Mouse (Mus musculus) neural tube, embryonic 13.5 days (tissue): ENCODE results near the gene Tac4. TPM values are rescaled to one million over a fixed set of nuclear protein-coding genes. Genes with fewer than 3 reads are reported as not detected.

ENCODE experiments used
- ATAC-seq: fragments of 200-750 bp; cut with Nextera tagmentation; 2 replicates; pipeline ENCODE4 v1.8.0; 2017; ENCODE audit warnings: low read depth, mild to moderate bottlenecking, moderate TSS enrichment, moderate library complexity
- H3K27ac ChIP-seq: fragments of 300-500 bp; sonication (generic); replicated peaks from 2 replicates; pipeline ENCODE4 v1.5.1; 2015; ENCODE audit warnings: moderate library complexity, mild to moderate bottlenecking, inconsistent platforms
- H3K27me3 ChIP-seq: fragments of 300-500 bp; sonication (generic); 2 replicates; pipeline ENCODE4 v1.6.1; 2015; ENCODE audit warnings: mild to moderate bottlenecking, inconsistent platforms
- H3K36me3 ChIP-seq: fragments of 300-500 bp; sonication (generic); 2 replicates; pipeline ENCODE4 v1.6.1; 2015; ENCODE audit warnings: mild to moderate bottlenecking, inconsistent platforms
- H3K4me1 ChIP-seq: fragments of 300-500 bp; sonication (generic); replicated peaks from 2 replicates; pipeline ENCODE4 v1.6.1; 2015; ENCODE audit warnings: inconsistent platforms
- H3K4me2 ChIP-seq: fragments of 300-500 bp; sonication (generic); 2 replicates; pipeline ENCODE4 v1.6.1; 2015; ENCODE audit warnings: inconsistent platforms, mild to moderate bottlenecking, moderate library complexity
- H3K4me3 ChIP-seq: fragments of 300-500 bp; sonication (generic); 2 replicates; pipeline ENCODE4 v1.5.1; 2015; ENCODE audit warnings: mild to moderate bottlenecking, inconsistent platforms
- H3K9ac ChIP-seq: fragments of 300-500 bp; sonication (generic); 2 replicates; pipeline ENCODE4 v1.6.1; 2015; ENCODE audit warnings: moderate library complexity, mild to moderate bottlenecking, inconsistent platforms
- H3K9me3 ChIP-seq: fragments of 300-500 bp; sonication (generic); 2 replicates; pipeline ENCODE4 v1.6.1; 2016; ENCODE audit warnings: inconsistent platforms
- WGBS: fragments of 180-500 bp; shearing (Covaris S2); methylation state at CpG from one replicate; pipeline ENCODE4 v1.1.7; 2015; 5-methylcytosine and 5-hydroxymethylcytosine counted together
- polyA plus RNA-seq: library from polyadenylated mRNA; unstranded; fragments of >200 nt; fragmentation: Nextera tagmentation; extraction: Ambion mirVana; gene quantifications from 2 replicates; pipeline ENCODE4 v1.2.1, GENCODE M21; 2015

Tac4 gene
- polyA plus RNA-seq, 1 experiment from 2014 or later: 0.15 TPM

DNA sequence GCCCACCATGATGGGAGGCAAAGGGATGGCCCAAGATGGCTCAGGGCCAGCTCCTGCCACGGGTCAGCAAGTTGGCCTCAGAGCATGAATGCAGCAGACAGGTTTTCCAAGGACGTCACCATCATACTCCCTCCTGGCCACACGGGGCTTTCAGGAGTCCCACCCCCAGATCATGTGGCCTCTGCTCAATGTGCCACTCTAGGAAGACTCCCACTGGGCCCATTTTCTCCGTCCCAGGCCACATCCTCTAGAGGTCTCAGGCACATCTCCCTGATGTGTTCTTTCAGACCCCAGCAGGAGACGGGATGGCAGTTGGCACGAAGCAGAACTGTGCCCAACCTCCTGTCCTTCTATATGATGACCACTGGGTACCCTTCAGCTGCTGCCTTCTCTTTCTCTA is 18.7 kb upstream of the Tac4 start:
- H3K4me3 ChIP-seq: no peak overlapping the region
- ATAC-seq: no peak
- H3K4me2 ChIP-seq: no peak overlapping the region
- H3K36me3 ChIP-seq: no peaks in the 10 kb centered on the region
- no peaks in the 10 kb centered on the region for H3K9me3 ChIP-seq
- no peaks in the 10 kb centered on the region for H3K27me3 ChIP-seq
- H3K4me1 ChIP-seq: no peaks in the 10 kb centered on the region; the same call in 1 of the 2 replicates
- WGBS: 71% methylated on average over 6 of the region's 6 CpGs
- H3K27ac ChIP-seq: no peak overlapping the region
- H3K9ac ChIP-seq: no peak overlapping the region

DNA sequence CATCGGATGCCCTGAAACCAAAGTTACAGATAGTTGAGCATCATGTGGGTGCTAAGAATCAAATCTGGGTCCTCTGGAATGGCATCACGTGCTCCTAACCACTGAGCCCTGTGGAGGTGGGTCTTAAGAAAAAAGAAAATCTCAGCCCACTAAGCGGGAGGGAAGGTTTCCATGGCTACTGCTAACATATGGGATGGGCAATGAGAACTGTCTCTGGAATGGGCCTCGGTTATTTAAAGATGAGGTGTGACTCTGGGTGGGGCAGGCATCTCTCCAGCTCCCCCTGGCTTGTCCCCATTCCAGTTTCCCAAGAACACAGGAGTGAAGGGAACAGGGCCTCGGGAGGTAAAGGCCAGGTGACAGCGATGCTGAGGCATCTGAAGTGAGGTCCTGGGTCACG is 15.9 kb upstream of the Tac4 start:
- no peak overlapping the region for H3K4me2 ChIP-seq
- 78% methylated on average over 7 of the region's 7 CpGs for WGBS
- no peak overlapping the region for H3K9ac ChIP-seq
- no peaks in the 10 kb centered on the region for H3K9me3 ChIP-seq
- peaks cover 3% of the 10 kb centered on the region; the same call in 1 of the 2 replicates for H3K27me3 ChIP-seq
- H3K36me3 ChIP-seq: no peaks in the 10 kb centered on the region
- no peak overlapping the region for H3K4me3 ChIP-seq
- no peak for ATAC-seq
- H3K4me1 ChIP-seq: no peaks in the 10 kb centered on the region; the same call in 1 of the 2 replicates
- H3K27ac ChIP-seq: no peak overlapping the region

DNA sequence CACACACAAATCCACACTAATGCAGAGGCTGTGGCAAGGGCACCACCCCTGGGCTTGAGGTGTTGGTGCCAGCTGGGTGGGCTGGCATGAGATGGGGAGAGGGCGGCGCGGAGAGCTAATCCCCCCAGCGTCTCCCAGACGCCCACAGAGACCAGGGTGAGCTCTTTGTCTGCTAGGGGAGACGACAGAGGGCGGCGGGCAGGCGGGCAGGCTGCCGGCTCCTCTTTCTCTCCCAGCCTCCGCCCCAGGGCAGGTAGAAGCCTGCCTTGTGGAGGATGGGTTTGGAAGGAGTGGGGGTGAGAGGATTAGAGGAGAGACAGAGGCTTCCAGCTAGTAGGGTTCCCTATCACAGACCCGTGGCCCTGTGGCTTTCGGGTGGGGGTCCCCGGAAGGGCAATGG is 14.3 kb upstream of the Tac4 start:
- no peak overlapping the region for H3K4me2 ChIP-seq
- 56% methylated on average over 14 of the region's 14 CpGs for WGBS
- H3K9ac ChIP-seq: no peak overlapping the region
- no peaks in the 10 kb centered on the region for H3K36me3 ChIP-seq
- no peak overlapping the region for H3K4me3 ChIP-seq
- H3K9me3 ChIP-seq: no peaks in the 10 kb centered on the region
- no peak for ATAC-seq
- peaks cover 5% of the 10 kb centered on the region; the same call in 1 of the 2 replicates for H3K27me3 ChIP-seq
- H3K27ac ChIP-seq: no peak overlapping the region
- no peaks in the 10 kb centered on the region; the same call in 1 of the 2 replicates for H3K4me1 ChIP-seq

DNA sequence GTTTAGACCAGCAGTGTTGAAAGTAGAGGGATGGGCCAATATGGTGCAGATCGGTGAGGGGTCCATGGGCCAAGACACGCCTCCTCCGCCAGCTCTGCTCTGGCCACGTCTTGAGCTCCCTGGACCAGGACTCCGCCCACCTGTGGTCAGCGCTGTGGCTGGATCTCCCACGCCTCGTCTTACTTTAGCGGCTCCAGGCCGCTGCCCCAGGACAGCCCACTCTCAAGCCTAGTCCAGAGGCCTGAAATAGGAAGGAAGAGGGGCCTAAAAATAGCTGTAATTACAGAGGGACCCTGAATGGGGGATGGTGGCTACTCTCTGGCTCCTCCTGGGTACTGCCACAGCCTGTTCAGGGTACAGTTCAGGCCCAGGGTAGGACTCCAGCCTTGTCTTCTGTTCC is 11.2 kb upstream of the Tac4 start:
- 47% methylated on average over 10 of the region's 10 CpGs for WGBS
- Histone ChIP-seq H3K4me2 (no peak overlapping the region), H3K4me1 (no peaks in the 10 kb centered on the region; the same call in 1 of the 2 replicates), H3K9me3 (no peaks in the 10 kb centered on the region), H3K4me3 (no peak overlapping the region), H3K9ac (no peak overlapping the region), H3K36me3 (no peaks in the 10 kb centered on the region), H3K27me3 (peaks cover 5% of the 10 kb centered on the region; the same call in 1 of the 2 replicates), H3K27ac (no peak overlapping the region)
- no peak for ATAC-seq

DNA sequence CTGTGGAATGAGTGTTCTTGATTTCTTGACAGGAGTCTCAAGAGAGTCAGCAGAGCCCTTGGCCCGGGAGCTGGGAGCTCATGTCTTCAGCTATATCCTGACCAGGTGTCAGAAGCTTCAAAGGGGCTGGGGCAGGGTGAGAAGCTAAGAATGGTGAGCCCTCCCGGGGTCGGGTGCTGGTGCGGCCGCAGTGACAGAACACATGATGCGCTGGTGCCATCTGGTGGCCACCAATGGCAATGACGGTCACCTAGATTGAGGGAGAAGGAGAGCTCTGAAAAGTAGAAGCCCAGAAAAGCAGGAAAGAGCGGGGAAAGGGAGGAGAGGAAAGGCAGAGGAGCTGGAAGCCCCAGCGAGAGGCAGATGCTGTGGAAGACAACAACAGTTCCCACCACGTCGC is 10.0 kb upstream of the Tac4 start:
- no peak overlapping the region for H3K4me2 ChIP-seq
- no peak overlapping the region for H3K27ac ChIP-seq
- no peak overlapping the region for H3K9ac ChIP-seq
- WGBS: 5% methylated on average over 11 of the region's 11 CpGs
- no peaks in the 10 kb centered on the region; the same call in 1 of the 2 replicates for H3K4me1 ChIP-seq
- peaks cover 5% of the 10 kb centered on the region; the same call in 1 of the 2 replicates for H3K27me3 ChIP-seq
- H3K9me3 ChIP-seq: no peaks in the 10 kb centered on the region
- no peaks in the 10 kb centered on the region for H3K36me3 ChIP-seq
- ATAC-seq: no peak
- H3K4me3 ChIP-seq: no peak overlapping the region

DNA sequence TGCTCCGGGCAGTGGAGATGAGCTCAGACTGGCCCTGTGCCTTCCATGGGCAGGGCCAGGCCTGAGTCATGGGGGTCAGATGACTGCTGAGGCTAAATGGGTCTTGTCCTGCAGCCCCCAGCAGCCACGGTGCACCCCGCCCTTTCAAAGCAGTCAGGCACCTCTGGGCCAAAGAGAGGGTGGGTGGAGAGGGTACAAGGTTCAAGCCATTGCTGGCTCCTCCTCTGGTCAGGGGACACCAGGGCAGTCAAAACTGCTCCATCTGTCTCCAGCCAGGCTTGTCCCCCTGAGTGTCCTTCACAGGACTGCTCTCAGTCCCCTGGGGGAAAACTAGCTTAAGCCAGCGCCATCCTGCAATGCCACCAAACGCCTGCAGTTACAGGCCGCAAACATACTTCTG is 9.2 kb upstream of the Tac4 start:
- no peak overlapping the region for H3K27ac ChIP-seq
- no peak overlapping the region for H3K4me2 ChIP-seq
- H3K4me1 ChIP-seq: no peaks in the 10 kb centered on the region; the same call in 1 of the 2 replicates
- H3K27me3 ChIP-seq: peaks cover 5% of the 10 kb centered on the region; the same call in 1 of the 2 replicates
- no peaks in the 10 kb centered on the region for H3K9me3 ChIP-seq
- 80% methylated on average over 6 of the region's 6 CpGs for WGBS
- H3K4me3 ChIP-seq: no peak overlapping the region
- no peak for ATAC-seq
- H3K36me3 ChIP-seq: no peaks in the 10 kb centered on the region
- no peak overlapping the region for H3K9ac ChIP-seq

DNA sequence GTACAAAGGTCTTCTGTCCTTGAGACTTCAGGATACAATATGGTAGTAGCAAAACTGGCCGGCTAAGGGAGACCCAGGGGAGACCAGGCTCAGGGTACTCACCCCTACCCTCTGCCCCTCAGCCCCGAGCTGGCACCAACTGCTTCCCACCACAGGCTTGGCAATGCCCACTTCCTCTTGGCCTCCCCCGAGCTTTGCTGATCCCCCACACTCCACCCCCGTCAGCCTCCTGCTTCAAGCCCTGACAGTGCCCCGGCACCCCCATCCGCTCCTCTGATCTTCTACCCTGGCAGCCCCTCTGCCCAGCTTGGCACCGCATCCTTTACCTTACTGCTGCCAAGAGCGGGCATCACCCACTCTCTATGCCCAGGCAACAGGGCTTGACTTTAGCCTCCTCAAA is 7.2 kb upstream of the Tac4 start:
- ATAC-seq: no peak

DNA sequence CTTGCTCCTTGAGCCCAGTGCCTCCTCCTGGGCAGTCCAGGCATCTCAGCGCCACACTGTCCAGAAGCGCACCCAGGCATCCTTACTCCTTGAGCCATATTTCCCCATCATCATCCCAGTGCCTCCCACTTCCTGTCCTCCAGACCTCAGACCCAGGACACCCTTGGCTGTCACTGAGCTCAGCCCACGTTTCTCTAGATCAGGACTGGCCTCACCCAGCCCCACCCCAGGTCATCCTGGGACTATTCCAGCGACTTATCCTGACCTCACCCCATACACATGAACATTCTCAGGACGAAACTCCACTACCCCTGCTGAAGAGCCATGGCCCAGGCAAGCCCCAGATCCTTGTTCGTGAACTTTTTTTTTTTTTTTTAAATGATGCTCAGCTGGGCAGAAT is 5.6 kb upstream of the Tac4 start:
- H3K36me3 ChIP-seq: no peaks in the 10 kb centered on the region
- H3K27ac ChIP-seq: no peak overlapping the region
- H3K27me3 ChIP-seq: peaks cover 9% of the 10 kb centered on the region; the same call in 1 of the 2 replicates
- H3K4me2 ChIP-seq: no peak overlapping the region
- H3K9ac ChIP-seq: no peak overlapping the region
- WGBS: 79% methylated on average over 6 of the region's 6 CpGs
- H3K9me3 ChIP-seq: no peaks in the 10 kb centered on the region
- no peak for ATAC-seq
- H3K4me3 ChIP-seq: no peak overlapping the region
- H3K4me1 ChIP-seq: peaks cover 18% of the 10 kb centered on the region

More for the DNA sequence above, 7.2 kb upstream of the Tac4 start:
- H3K9ac ChIP-seq: no peak overlapping the region
- peaks cover 14% of the 10 kb centered on the region for H3K27me3 ChIP-seq
- H3K9me3 ChIP-seq: no peaks in the 10 kb centered on the region
- H3K4me1 ChIP-seq: peaks cover 13% of the 10 kb centered on the region
- no peak overlapping the region for H3K4me3 ChIP-seq
- WGBS: 84% methylated on average over 8 of the region's 8 CpGs
- H3K36me3 ChIP-seq: no peaks in the 10 kb centered on the region
- H3K27ac ChIP-seq: no peak overlapping the region
- no peak overlapping the region for H3K4me2 ChIP-seq

DNA sequence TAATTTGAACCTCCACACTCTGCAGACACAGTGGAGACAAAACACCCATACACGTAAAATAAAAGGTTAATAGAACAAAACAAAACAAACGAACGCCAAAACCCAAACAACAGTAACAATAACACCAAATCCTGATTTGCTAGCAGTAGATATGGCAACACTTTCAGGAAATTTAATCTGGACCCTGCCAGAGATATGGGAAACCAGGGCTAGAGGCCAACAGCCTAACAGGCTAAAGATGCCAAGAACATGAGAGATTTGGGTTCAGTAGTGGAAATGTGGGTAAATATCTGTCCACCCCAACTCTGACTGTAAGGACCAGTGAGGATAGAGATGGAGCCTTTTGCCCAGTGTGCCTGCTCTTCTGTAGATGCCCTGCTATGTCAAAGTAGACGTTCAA is 3.4 kb upstream of the Tac4 start:
- H3K9ac ChIP-seq: no peak overlapping the region
- no peaks in the 10 kb centered on the region for H3K36me3 ChIP-seq
- H3K4me3 ChIP-seq: no peak overlapping the region
- H3K9me3 ChIP-seq: no peaks in the 10 kb centered on the region
- WGBS: 59% methylated on average over 4 of the region's 4 CpGs
- peak overlapping the region; percentile 81; the same call in 1 of the 2 replicates for H3K4me2 ChIP-seq
- H3K4me1 ChIP-seq: peaks cover 18% of the 10 kb centered on the region
- no peak for ATAC-seq
- no peak overlapping the region for H3K27ac ChIP-seq
- peaks cover 9% of the 10 kb centered on the region; the same call in 1 of the 2 replicates for H3K27me3 ChIP-seq

DNA sequence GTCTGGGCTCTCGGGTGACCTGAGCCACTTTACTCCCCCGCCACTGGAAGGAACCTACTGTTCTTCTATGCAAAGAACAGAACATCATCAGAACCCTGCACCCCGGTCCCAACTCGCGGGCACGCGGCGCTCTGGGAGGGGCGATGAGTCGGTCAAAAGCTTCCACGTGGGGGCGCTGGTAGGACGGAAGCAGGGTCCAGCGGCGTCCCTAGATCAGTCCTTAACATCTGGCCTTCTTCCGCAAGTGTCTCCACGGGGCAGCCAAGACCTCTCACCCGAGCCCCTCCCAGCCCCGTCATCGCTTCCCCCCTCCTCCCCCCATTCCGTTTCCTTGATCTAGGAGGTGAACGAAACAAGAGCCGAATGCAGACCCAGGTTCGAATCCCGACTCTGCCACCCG is 2.8 kb upstream of the Tac4 start:
- H3K9me3 ChIP-seq: no peaks in the 10 kb centered on the region
- peak; percentile 44; the same call in 1 of the 2 replicates for ATAC-seq

DNA sequence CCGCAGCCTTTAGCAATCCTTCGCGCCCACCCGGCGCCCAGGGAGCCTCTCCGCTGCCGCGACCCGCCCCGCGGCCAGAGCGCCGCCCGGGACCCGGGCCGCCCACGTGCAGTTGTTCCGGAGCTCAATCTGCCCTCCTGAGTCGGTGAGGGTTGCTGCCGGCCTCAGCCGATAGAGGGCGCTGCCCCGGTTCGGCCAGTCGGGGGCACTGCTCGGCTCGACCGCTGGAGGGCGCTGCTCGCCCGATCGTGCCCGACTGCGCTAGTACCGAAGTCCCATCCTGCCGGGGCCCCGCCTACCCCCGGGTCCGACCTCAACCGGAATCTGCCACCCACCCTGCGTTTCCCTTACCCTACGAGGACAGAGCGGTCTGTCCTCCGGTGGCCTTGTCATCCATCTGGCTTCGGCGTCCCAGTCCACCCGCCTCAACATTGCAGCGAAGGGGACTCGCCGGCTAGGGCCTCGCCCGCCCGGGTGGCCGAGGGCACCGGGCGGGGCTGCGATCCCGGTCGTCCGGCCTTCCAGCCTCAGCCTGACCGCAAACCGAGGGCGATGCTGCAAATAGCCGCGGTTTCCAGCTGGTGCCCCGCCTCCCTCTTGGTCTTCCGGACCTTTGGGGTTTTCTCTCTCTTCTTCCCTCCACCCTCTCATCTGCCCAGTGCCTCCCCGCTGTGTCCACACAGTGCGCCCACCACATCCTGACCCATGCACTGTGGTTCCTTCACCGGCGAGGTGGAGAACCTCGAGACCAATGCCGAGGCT is 2.1 kb upstream of the Tac4 start:
- Histone ChIP-seq H3K27ac (peak overlapping the region; percentile 38; the same call in 1 of the 2 replicates), H3K4me2 (peak overlapping the region; percentile 81), H3K36me3 (no peaks in the 10 kb centered on the region), H3K9me3 (no peaks in the 10 kb centered on the region), H3K27me3 (peaks cover 9% of the 10 kb centered on the region; the same call in 1 of the 2 replicates), H3K9ac (peak overlapping the region; percentile 72), H3K4me3 (peak overlapping the region; percentile 48), H3K4me1 (peaks cover 29% of the 10 kb centered on the region)
- ATAC-seq: peak; percentile 74
- WGBS: under 1% methylated on average over 73 of the region's 73 CpGs

More for the DNA sequence above, 2.8 kb upstream of the Tac4 start:
- H3K27ac ChIP-seq: no peak overlapping the region
- H3K36me3 ChIP-seq: no peaks in the 10 kb centered on the region
- H3K4me2 ChIP-seq: peak overlapping the region; percentile 81
- peak overlapping the region; percentile 72 for H3K9ac ChIP-seq
- H3K4me3 ChIP-seq: peak overlapping the region; percentile 48
- peaks cover 9% of the 10 kb centered on the region; the same call in 1 of the 2 replicates for H3K27me3 ChIP-seq
- under 1% methylated on average over 26 of the region's 26 CpGs for WGBS
- peaks cover 21% of the 10 kb centered on the region for H3K4me1 ChIP-seq

DNA sequence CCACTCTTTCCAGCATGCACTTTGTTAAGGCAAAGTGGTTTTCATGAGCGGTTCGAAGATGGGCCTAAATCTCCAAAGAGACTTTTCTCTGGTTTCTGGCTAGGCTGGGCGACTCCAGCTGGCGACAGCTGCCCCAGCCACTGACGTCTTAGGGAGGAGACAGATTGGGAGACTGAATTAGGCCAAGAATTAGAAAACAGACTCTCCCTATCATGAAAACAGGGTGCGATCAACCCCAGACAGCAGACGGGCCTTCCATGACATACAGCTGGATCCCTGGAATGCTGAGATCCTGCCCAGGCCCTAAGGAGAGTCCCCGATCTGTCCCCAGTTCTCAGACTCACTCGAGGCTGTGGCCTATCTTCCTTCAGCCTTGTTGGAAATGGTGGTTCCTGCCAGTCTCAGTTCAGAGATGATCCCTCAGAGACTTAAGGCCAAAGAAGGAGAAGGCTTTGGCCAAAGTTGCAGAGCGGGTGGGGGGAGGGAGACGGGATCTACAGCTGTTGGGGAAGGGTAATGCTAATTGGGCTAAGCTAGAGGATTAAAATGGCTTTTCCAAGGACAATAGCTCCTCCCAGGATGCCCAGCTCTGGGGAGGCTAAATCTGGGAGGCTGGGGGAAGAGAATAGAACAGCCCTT is 2.6 kb downstream of the Tac4 start:
- no peaks in the 10 kb centered on the region for H3K27me3 ChIP-seq
- no peak overlapping the region for H3K4me3 ChIP-seq
- H3K36me3 ChIP-seq: no peaks in the 10 kb centered on the region; the same call in 1 of the 2 replicates
- 17% methylated on average over 11 of the region's 11 CpGs for WGBS
- H3K4me2 ChIP-seq: no peak overlapping the region
- H3K4me1 ChIP-seq: peaks cover 28% of the 10 kb centered on the region
- peak overlapping the region; percentile 49 for H3K27ac ChIP-seq
- no peak for ATAC-seq
- no peak overlapping the region for H3K9ac ChIP-seq
- H3K9me3 ChIP-seq: no peaks in the 10 kb centered on the region
